Mouse (Mus musculus) neural tube, embryonic 11.5 days (tissue): ENCODE results near the gene Rnf220. TPM values are rescaled to one million over a fixed set of nuclear protein-coding genes. Genes with fewer than 3 reads are reported as not detected.

Experiments
- ATAC-seq: fragments of 200-750 bp; cut with Nextera tagmentation; 2 replicates; pipeline ENCODE4 v1.8.0; 2017; ENCODE audit warnings: moderate number of reproducible peaks, mild to moderate bottlenecking, moderate TSS enrichment, moderate library complexity; ENCODE audit not compliant: insufficient read depth, low FRiP score, low TSS enrichment
- DNase-seq: peaks from one replicate; pipeline ENCODE4 v3.0.0-alpha.2; 2015; ENCODE audit warnings: low spot score
- H3K27ac ChIP-seq: fragments of 300-500 bp; sonication (generic); 2 replicates; pipeline ENCODE4 v1.5.1; 2014; ENCODE audit warnings: low read depth, mild to moderate bottlenecking, low read length
- H3K27me3 ChIP-seq: fragments of 300-500 bp; sonication (generic); 2 replicates; pipeline ENCODE4 v1.6.1; 2014; ENCODE audit warnings: mild to moderate bottlenecking, low read length, mixed read lengths; ENCODE audit not compliant: control insufficient read depth, insufficient read depth
- H3K36me3 ChIP-seq: fragments of 300-500 bp; sonication (generic); 2 replicates; pipeline ENCODE4 v1.6.1; 2014; ENCODE audit warnings: mild to moderate bottlenecking, low read length, moderate library complexity, mixed read lengths; ENCODE audit not compliant: control insufficient read depth, insufficient read depth
- H3K4me1 ChIP-seq: fragments of 300-500 bp; sonication (generic); 2 replicates; pipeline ENCODE4 v1.6.1; 2014; ENCODE audit warnings: low read length, mixed read lengths; ENCODE audit not compliant: control insufficient read depth, insufficient read depth
- H3K4me2 ChIP-seq: fragments of 300-500 bp; sonication (generic); 2 replicates; pipeline ENCODE4 v1.6.1; 2014; ENCODE audit warnings: low read depth, mild to moderate bottlenecking, moderate library complexity
- H3K4me3 ChIP-seq: fragments of 300-500 bp; sonication (generic); 2 replicates; pipeline ENCODE4 v1.5.1; 2014; ENCODE audit warnings: low read depth, low read length
- H3K9ac ChIP-seq: fragments of 300-500 bp; sonication (generic); 2 replicates; pipeline ENCODE4 v1.6.1; 2014; ENCODE audit warnings: mild to moderate bottlenecking, low read length
- H3K9me3 ChIP-seq: fragments of 300-500 bp; sonication (generic); 2 replicates; pipeline ENCODE4 v1.6.1; 2016; ENCODE audit warnings: low read length; ENCODE audit not compliant: control insufficient read depth
- WGBS: fragments of 180-500 bp; shearing (Covaris S2); extraction: QIAGEN DNeasy Blood & Tissue Kit; methylation state at CpG from one replicate; pipeline ENCODE4 v1.1.7; 2014; 5-methylcytosine and 5-hydroxymethylcytosine counted together
- polyA plus RNA-seq: library from polyadenylated mRNA; unstranded; fragments of >200 nt; fragmentation: Nextera tagmentation; extraction: Ambion mirVana; gene quantifications from 2 replicates; pipeline ENCODE4 v1.2.1, GENCODE M21; 2014

Rnf220 gene
- polyA plus RNA-seq, 1 experiment from 2014 or later = 76.8 TPM

DNA sequence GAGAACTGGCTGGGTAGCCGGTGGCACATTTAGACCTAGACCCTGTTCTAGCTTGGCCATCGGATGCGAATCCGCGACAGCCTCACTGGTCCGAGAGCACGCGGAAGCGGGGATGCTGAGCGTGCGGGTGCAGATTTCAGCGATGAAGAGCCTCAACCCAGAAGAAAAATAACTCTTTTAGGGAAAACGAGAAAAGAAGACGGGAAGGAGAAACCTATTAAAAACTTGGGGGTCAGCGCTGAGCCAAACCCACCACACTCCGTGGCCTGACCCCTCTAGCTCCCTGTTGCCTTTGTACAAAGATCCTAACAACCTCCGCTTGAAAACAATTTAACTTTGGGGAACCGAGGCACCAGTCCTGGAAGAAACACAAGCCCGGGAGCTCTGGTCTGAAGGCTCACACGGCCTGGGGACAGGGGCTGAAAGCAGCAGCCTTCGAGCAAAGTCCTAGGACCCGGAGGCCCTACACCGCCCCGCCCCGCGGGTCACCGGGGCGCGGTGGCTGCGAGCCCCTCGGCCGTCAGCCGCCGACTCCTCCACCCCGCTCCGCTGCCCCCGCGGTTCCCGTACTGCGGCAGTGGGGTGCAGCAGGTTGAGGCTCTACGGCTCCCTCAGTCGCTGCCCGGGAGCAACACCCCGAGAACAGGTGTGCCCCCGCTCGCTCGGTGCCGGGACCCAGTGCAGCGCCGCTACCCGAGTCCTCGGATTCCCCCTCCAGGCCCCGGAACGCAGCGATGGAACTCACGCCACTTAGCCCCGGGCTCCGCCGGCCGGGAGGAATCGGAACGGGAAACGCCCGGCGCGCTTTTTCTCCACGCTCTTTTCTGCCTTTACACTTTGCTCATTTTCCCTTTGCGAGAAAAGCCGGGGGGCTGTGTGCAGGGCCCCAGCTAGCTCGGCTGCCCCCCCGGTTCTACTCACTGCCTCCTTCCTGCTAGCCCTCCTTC lies 2.7 kb downstream of the Rnf220 start:
- DNase-seq (peak; percentile 72), ATAC-seq (no peak)
- Histone ChIP-seq H3K9me3 (no peaks in the 10 kb centered on the region), H3K4me3 (peak overlapping the region; percentile 56), H3K27ac (peak overlapping the region; percentile 75), H3K9ac (peak overlapping the region; percentile 80), H3K4me1 (peaks cover 7% of the 10 kb centered on the region; the same call in 1 of the 2 replicates), H3K4me2 (peak overlapping the region; percentile 75), H3K36me3 (no peaks in the 10 kb centered on the region), H3K27me3 (peaks cover 66% of the 10 kb centered on the region)
- WGBS = under 1% methylated on average over 69 of the region's 71 CpGs

GRCm38 (mm10) chr4:117493161-117493568 lies 3.7 kb downstream of the Rnf220 start:
- H3K4me2 ChIP-seq = peak overlapping the region; percentile 75

GRCm38 (mm10) chr4:117491840-117492239 lies 5.0 kb downstream of the Rnf220 start:
- 39% methylated on average over 6 of the region's 6 CpGs for WGBS
- Histone ChIP-seq H3K9me3 (no peaks in the 10 kb centered on the region), H3K4me3 (no peak overlapping the region), H3K27me3 (peaks cover 72% of the 10 kb centered on the region), H3K4me1 (peaks cover 14% of the 10 kb centered on the region), H3K36me3 (no peaks in the 10 kb centered on the region), H3K27ac (no peak overlapping the region), H3K4me2 (peak overlapping the region; percentile 6; the same call in 1 of the 2 replicates), H3K9ac (no peak overlapping the region)
- DNase-seq = peak; percentile 22
- no peak for ATAC-seq

More at GRCm38 (mm10) chr4:117493161-117493568, 3.7 kb downstream of the Rnf220 start:
- Histone ChIP-seq H3K9ac (peak overlapping the region; percentile 1), H3K27ac (no peak overlapping the region), H3K4me1 (peaks cover 7% of the 10 kb centered on the region; the same call in 1 of the 2 replicates), H3K9me3 (no peaks in the 10 kb centered on the region), H3K4me3 (peak overlapping the region; percentile 56), H3K36me3 (no peaks in the 10 kb centered on the region), H3K27me3 (peaks cover 74% of the 10 kb centered on the region)
- ATAC-seq (no peak), DNase-seq (peak; percentile 59)
- WGBS = 1% methylated on average over 17 of the region's 17 CpGs

GRCm38 (mm10) chr4:117489975-117490374 lies 6.9 kb downstream of the Rnf220 start:
- H3K4me2 ChIP-seq = no peak overlapping the region
- peaks cover 17% of the 10 kb centered on the region for H3K4me1 ChIP-seq
- no peak overlapping the region for H3K9ac ChIP-seq
- no peaks in the 10 kb centered on the region for H3K9me3 ChIP-seq
- H3K27ac ChIP-seq = no peak overlapping the region
- peaks cover 70% of the 10 kb centered on the region for H3K27me3 ChIP-seq
- H3K4me3 ChIP-seq = no peak overlapping the region
- no peaks in the 10 kb centered on the region for H3K36me3 ChIP-seq
- DNase-seq = no peak
- 90% methylated on average over 14 of the region's 14 CpGs for WGBS
- ATAC-seq = no peak

- H3K27ac ChIP-seq = no peak overlapping the region
- no peak overlapping the region for H3K9ac ChIP-seq
- H3K36me3 ChIP-seq = no peaks in the 10 kb centered on the region
- H3K4me1 ChIP-seq = peaks cover 19% of the 10 kb centered on the region
- ATAC-seq (no peak), DNase-seq (no peak)
- H3K9me3 ChIP-seq = no peaks in the 10 kb centered on the region
- peaks cover 67% of the 10 kb centered on the region for H3K27me3 ChIP-seq
- WGBS = 91% methylated on average over 9 of the region's 9 CpGs
- H3K4me2 ChIP-seq = no peak overlapping the region
- H3K4me3 ChIP-seq = no peak overlapping the region
Observed at GRCm38 (mm10) chr4:117489566-117489965, 7.3 kb downstream of the Rnf220 start.

DNA sequence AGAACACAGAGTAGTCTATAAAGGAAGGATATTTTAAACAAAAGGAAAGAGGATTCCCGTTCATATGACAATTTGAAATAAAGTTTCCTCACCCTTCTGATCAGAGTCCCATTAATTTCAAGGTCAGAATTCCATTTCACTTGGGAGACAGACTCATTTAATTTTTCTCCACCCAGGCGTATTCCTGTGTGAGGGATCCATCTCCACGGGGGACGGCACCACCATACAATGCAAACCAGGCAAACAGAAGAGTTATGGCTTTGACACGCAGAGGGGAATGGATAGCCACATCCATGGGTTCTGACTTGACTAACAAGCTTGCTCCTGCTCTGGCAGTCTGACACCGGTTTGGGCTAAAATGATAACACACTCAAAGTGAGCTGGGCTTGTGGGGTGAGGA lies 9.4 kb downstream of the Rnf220 start:
- Histone ChIP-seq H3K36me3 (no peaks in the 10 kb centered on the region), H3K9me3 (no peaks in the 10 kb centered on the region), H3K27ac (no peak overlapping the region), H3K9ac (no peak overlapping the region), H3K4me1 (peaks cover 26% of the 10 kb centered on the region), H3K4me2 (no peak overlapping the region), H3K4me3 (no peak overlapping the region), H3K27me3 (peaks cover 58% of the 10 kb centered on the region)
- DNase-seq (no peak), ATAC-seq (no peak)
- 42% methylated on average over 6 of the region's 6 CpGs for WGBS

DNA sequence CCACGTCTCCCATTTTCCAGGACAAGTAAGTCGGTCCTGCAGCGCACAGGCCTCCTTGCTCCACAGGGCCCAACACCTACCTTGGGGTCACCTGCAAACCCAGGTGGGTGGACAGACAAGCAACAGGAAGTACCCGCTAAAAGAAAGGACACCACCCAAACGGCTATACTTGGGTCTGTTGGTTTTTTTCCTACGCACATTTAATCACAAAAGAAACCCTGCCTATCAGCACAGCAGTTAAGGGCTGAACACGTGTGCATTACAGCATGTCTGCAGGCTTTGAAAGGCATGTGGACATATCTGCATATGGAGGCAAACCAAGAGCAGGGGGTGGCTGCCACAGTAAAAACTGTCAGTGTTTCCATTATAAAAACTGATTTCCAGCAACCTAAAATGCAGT lies 10.7 kb downstream of the Rnf220 start:
- WGBS = 80% methylated on average over 7 of the region's 7 CpGs
- no peak for DNase-seq
- Histone ChIP-seq H3K36me3 (no peaks in the 10 kb centered on the region), H3K4me2 (no peak overlapping the region), H3K27me3 (peaks cover 46% of the 10 kb centered on the region), H3K9me3 (no peaks in the 10 kb centered on the region), H3K4me1 (peaks cover 29% of the 10 kb centered on the region), H3K9ac (no peak overlapping the region), H3K27ac (no peak overlapping the region), H3K4me3 (no peak overlapping the region)
- ATAC-seq = no peak

DNA sequence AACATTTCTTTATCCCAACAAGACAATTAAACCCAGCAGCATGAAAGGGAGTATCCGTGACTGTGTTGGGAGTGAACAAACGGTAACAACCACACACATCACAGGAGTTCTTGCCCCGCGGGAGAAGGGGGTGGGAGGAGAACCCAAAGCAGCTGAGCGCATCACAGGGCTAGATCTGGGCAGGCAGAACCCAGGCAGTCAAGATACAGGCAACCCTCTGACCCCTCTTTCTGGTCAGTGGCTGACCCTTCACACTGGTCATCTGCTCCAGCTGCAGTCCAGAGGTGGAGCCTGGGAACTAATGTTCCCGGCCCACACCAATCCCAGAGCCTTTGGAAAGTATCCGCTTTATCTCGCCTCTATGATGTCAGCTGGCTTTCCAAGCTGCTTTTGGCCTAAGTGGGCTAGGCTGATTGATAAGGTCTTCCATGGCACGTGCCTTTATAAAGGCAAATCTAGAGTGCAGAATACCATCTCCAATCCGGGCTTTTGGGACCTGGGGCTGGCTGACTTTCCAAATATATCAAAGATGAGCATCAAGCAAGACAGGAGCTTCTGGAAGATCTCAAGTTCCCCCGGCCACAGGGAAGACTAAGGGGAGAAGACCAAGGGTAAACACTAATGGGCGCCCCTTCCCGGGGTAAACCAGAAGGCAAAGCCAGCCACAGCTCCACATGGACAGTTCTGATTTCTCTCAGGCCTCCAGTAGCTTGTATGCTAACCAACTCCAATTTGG lies 11.6 kb downstream of the Rnf220 start:
- Histone ChIP-seq H3K4me2 (peak overlapping the region; percentile 76), H3K27ac (peak overlapping the region; percentile 68), H3K9ac (peak overlapping the region; percentile 54), H3K27me3 (peaks cover 38% of the 10 kb centered on the region), H3K4me3 (peak overlapping the region; percentile 36; the same call in 1 of the 2 replicates), H3K9me3 (no peaks in the 10 kb centered on the region), H3K36me3 (no peaks in the 10 kb centered on the region), H3K4me1 (peaks cover 39% of the 10 kb centered on the region)
- DNase-seq (peak; percentile 28), ATAC-seq (peak; percentile 41)
- 22% methylated on average over 13 of the region's 13 CpGs for WGBS
